Mouse (Mus musculus) forebrain, embryonic 16.5 days (tissue): ENCODE data around the gene Rtp4. TPM values are rescaled to one million over a fixed set of nuclear protein-coding genes. Genes with fewer than 3 reads are reported as not detected.
A peak's percentile ranks its signal among the peaks of the same experiment; 100 is the strongest.

Experiments used
- ATAC-seq: fragments of 200-750 bp; cut with Nextera tagmentation; 2 replicates; pipeline ENCODE4 v1.8.0; 2017; ENCODE audit warnings: mild to moderate bottlenecking, moderate library complexity
- H3K27ac ChIP-seq: fragments of 300-500 bp; sonication (generic); 2 replicates; pipeline ENCODE4 v1.5.1; 2014; ENCODE audit warnings: low read length, control low read depth
- H3K27me3 ChIP-seq: fragments of 300-500 bp; sonication (generic); replicated peaks from 2 replicates; pipeline ENCODE4 v1.6.1; 2014; ENCODE audit warnings: low read length; ENCODE audit not compliant: control insufficient read depth, insufficient read depth
- H3K36me3 ChIP-seq: fragments of 300-500 bp; sonication (generic); 2 replicates; pipeline ENCODE4 v1.6.1; 2014; ENCODE audit not compliant: control insufficient read depth, insufficient read depth
- H3K4me1 ChIP-seq: fragments of 300-500 bp; sonication (generic); replicated peaks from 2 replicates; pipeline ENCODE4 v1.6.1; 2014; ENCODE audit warnings: low read length; ENCODE audit not compliant: control insufficient read depth, insufficient read depth
- H3K4me2 ChIP-seq: fragments of 300-500 bp; sonication (generic); 2 replicates; pipeline ENCODE4 v1.6.1; 2014; ENCODE audit warnings: mild to moderate bottlenecking, low read length, control low read depth
- H3K4me3 ChIP-seq: fragments of 300-500 bp; sonication (generic); replicated peaks from 2 replicates; pipeline ENCODE4 v1.5.1; 2014; ENCODE audit warnings: mild to moderate bottlenecking, low read length, control low read depth
- H3K9ac ChIP-seq: fragments of 300-500 bp; sonication (generic); replicated peaks from 2 replicates; pipeline ENCODE4 v1.6.1; 2014; ENCODE audit warnings: low read depth, low read length, control low read depth
- H3K9me3 ChIP-seq: fragments of 300-500 bp; sonication (generic); 2 replicates; pipeline ENCODE4 v1.6.1; 2016; ENCODE audit warnings: low read length; ENCODE audit not compliant: control insufficient read depth
- WGBS: fragments of 180-500 bp; shearing (Covaris S2); extraction: QIAGEN DNeasy Blood & Tissue Kit; methylation state at CpG from one replicate; pipeline ENCODE4 v1.1.7; 2014; 5-methylcytosine and 5-hydroxymethylcytosine counted together
- polyA plus RNA-seq: library from polyadenylated mRNA; unstranded; fragments of >200 nt; fragmentation: Nextera tagmentation; extraction: Ambion mirVana; gene quantifications from 2 replicates; pipeline ENCODE4 v1.2.1, GENCODE M21; 2015

Rtp4 gene
- polyA plus RNA-seq, 1 experiment from 2014 or later: 4.1 TPM

- WGBS: 85% methylated on average over 4 of the region's 4 CpGs
- 0 out of 2 replicates have a peak, but pooled peaks cover 3% of the 10 kb centered on the region for H3K4me1 ChIP-seq
- no peak overlapping the region for H3K9ac ChIP-seq
- H3K27ac ChIP-seq: no peak overlapping the region
- H3K9me3 ChIP-seq: no peaks in the 10 kb centered on the region
- no peak overlapping the region for H3K4me2 ChIP-seq
- H3K27me3 ChIP-seq: no peaks in the 10 kb centered on the region
- no peaks in the 10 kb centered on the region for H3K36me3 ChIP-seq
- no peak for ATAC-seq
- H3K4me3 ChIP-seq: no peak overlapping the region
These were observed 27.7 kb downstream of the Rtp4 start for GRCm38 (mm10) chr16:23547783-23548182.

GRCm38 (mm10) chr16:23550346-23550980 is 30.4 kb downstream of the Rtp4 start:
- Histone ChIP-seq H3K9me3 (no peaks in the 10 kb centered on the region), H3K4me3 (no peak overlapping the region), H3K4me1 (0 out of 2 replicates have a peak, but pooled peaks cover 3% of the 10 kb centered on the region), H3K27ac (no peak overlapping the region), H3K27me3 (no peaks in the 10 kb centered on the region), H3K4me2 (no peak overlapping the region), H3K36me3 (no peaks in the 10 kb centered on the region), H3K9ac (no peak overlapping the region)
- WGBS: 41% methylated on average over 8 of the region's 8 CpGs
- ATAC-seq: peak; percentile 80

DNA sequence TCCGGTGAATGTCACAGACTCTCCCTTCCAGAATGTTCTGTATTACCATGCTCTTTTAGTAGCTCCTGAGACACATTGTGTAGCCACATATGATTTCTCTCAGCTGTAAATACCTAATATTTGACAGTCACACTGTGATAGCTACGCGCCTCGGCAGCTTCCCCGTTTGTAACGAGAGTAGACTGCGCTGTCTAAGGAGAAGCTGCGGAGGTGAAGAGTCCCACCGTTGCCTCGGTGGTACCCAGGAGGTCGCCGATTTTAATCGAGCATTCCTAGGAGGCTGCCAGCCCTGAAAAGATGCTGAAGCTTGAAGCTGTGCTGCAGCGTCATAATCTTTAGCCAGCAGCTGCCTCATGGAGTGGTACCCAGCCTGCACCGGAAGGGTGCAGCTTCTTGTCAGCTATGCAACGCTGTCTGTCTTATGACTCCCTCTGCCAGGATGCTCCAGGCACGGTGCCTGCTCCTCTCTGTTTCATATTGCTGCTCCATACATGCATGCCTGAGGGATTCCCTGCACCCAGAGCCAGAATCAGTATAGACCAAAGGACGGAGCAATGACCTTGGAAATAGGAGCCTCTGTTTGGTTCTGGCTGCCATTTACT is 31.0 kb downstream of the Rtp4 start:
- H3K9ac ChIP-seq: no peak overlapping the region
- 72% methylated on average over 18 of the region's 18 CpGs for WGBS
- H3K27ac ChIP-seq: no peak overlapping the region
- no peaks in the 10 kb centered on the region for H3K9me3 ChIP-seq
- no peaks in the 10 kb centered on the region for H3K27me3 ChIP-seq
- H3K4me2 ChIP-seq: no peak overlapping the region
- H3K4me3 ChIP-seq: no peak overlapping the region
- 0 out of 2 replicates have a peak, but pooled peaks cover 3% of the 10 kb centered on the region for H3K4me1 ChIP-seq
- H3K36me3 ChIP-seq: no peaks in the 10 kb centered on the region
- peak; percentile 85 for ATAC-seq

DNA sequence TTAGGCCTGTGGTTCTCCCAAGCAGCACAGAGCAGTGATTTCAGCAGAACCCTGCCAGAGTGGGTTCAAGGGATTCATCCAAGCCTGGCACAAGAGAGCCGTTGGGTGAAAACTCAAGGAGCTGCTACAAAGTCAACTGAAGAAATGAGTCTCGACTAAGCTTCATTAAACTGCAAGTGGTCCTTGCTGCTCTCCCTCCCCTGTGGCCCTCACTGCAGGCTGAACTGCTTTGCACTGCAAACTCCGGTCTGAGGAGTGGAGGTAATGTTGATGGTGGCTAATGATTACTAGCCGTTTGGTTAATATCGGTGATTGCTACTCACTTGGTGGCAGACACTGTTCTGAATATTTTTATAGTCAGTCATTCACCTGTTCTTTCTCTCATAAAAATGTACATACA is 34.6 kb downstream of the Rtp4 start:
- Histone ChIP-seq H3K4me2 (no peak overlapping the region), H3K27ac (no peak overlapping the region), H3K9ac (no peak overlapping the region), H3K4me3 (no peak overlapping the region), H3K9me3 (no peaks in the 10 kb centered on the region), H3K4me1 (0 out of 2 replicates have a peak, but pooled peaks cover 3% of the 10 kb centered on the region), H3K27me3 (no peaks in the 10 kb centered on the region), H3K36me3 (no peaks in the 10 kb centered on the region)
- no peak for ATAC-seq
- 80% methylated on average over 5 of the region's 5 CpGs for whole genome bisulfite sequencing

- H3K9me3 ChIP-seq: no peaks in the 10 kb centered on the region
- ATAC-seq: no peak
These were observed 37.1 kb downstream of the Rtp4 start for GRCm38 (mm10) chr16:23557195-23557594.

GRCm38 (mm10) chr16:23557669-23558068 is 37.6 kb downstream of the Rtp4 start:
- 91% methylated on average over 2 of the region's 2 CpGs for WGBS

More at GRCm38 (mm10) chr16:23557195-23557594, 37.1 kb downstream of the Rtp4 start:
- H3K9ac ChIP-seq: no peak overlapping the region
- no peak overlapping the region for H3K4me2 ChIP-seq
- H3K4me1 ChIP-seq: no peaks in the 10 kb centered on the region
- H3K36me3 ChIP-seq: no peaks in the 10 kb centered on the region
- WGBS: 96% methylated on average over 5 of the region's 5 CpGs
- no peak overlapping the region for H3K4me3 ChIP-seq
- H3K27me3 ChIP-seq: no peaks in the 10 kb centered on the region
- no peak overlapping the region for H3K27ac ChIP-seq

GRCm38 (mm10) chr16:23568369-23568958 is 48.4 kb downstream of the Rtp4 start:
- 54% methylated on average over 4 of the region's 4 CpGs for WGBS
- no peak overlapping the region for H3K4me3 ChIP-seq
- no peaks in the 10 kb centered on the region for H3K9me3 ChIP-seq
- ATAC-seq: peak; percentile 40; the same call in 1 of the 2 replicates
- H3K27me3 ChIP-seq: no peaks in the 10 kb centered on the region
- H3K4me2 ChIP-seq: no peak overlapping the region
- H3K4me1 ChIP-seq: no peaks in the 10 kb centered on the region
- H3K9ac ChIP-seq: no peak overlapping the region
- H3K27ac ChIP-seq: no peak overlapping the region
- no peaks in the 10 kb centered on the region for H3K36me3 ChIP-seq

More at GRCm38 (mm10) chr16:23557669-23558068, 37.6 kb downstream of the Rtp4 start:
- H3K9me3 ChIP-seq: no peaks in the 10 kb centered on the region
- no peak overlapping the region for H3K4me2 ChIP-seq
- no peak overlapping the region for H3K4me3 ChIP-seq
- no peaks in the 10 kb centered on the region for H3K27me3 ChIP-seq
- H3K27ac ChIP-seq: no peak overlapping the region
- no peak overlapping the region for H3K9ac ChIP-seq
- ATAC-seq: no peak
- H3K4me1 ChIP-seq: no peaks in the 10 kb centered on the region
- no peaks in the 10 kb centered on the region for H3K36me3 ChIP-seq

DNA sequence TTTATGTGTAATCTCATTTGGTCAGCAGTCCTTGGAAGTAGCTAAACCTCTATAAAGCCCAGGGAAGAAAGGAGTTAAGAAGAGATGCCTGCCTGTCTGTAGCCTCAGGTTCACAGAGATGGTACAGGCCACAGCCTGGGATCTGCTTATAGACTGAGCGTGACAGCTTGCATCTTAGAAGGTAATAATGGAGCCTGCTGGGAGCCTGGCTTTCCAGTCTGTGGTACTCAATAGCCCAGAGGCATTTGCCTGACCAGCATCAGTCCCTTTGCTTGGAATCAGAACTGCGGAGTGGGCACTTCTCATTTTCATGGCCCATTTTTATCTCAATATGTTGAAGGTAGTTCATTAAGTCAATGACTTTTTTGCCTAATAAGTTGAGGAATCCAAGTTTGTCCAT is 54.5 kb downstream of the Rtp4 start:
- Histone ChIP-seq H3K4me3 (no peak overlapping the region), H3K4me1 (no peaks in the 10 kb centered on the region), H3K36me3 (no peaks in the 10 kb centered on the region), H3K27ac (no peak overlapping the region), H3K4me2 (no peak overlapping the region), H3K27me3 (no peaks in the 10 kb centered on the region), H3K9ac (no peak overlapping the region), H3K9me3 (no peaks in the 10 kb centered on the region)
- WGBS: 83% methylated on average over 2 of the region's 2 CpGs
- ATAC-seq: no peak
